21 mouse cellular contexts compared by ENCODE assay signal in the genomic region with DNA sequence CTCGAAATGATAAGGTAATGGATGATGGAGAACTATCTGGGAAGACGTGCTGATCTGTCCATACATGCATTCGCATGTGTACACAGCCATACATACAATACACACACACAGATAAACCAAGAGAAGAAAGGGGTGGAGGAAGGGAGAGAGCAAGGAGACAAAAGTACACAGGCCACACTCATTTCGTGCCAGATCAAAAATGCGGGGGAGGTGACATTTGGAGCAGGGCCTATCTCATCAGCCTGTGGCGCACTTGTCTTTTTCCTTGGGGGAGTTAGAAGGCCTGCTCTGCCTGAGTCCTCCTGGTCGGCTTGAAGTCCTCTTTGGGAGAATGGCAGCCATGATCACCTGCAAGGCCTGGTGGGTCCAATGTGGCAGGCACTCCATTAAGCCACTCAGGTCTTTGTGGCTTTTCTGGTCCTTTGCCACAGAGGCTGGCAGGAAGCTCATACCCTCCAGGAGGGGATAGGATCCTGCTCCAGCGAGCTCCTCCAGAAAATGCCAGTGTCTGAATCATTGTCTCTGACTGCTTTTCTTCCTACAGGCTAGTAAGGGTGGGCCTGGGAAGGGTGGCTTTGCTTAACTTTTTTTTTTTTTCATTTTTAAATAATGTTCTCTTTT.
DNase-seq lines count a peak whose midpoint lies in the region; ATAC-seq and TF ChIP-seq lines count a peak whose summit lies in the region.
"Had no signal": no experiment of that assay in that cellular context is flagged by ENCODE, and none has a peak within 500 bp of the region (broad histone marks: within the 10 kb centered on the region; RNA-seq: fewer than 3 reads in every experiment).

No protein-coding gene starts in this region.

- 0 out of 2 replicates have a peak, but pooled peaks cover 2% of the 10 kb centered on the region for H3K27me3 ChIP-seq in midbrain, postnatal 0 days (ENCODE audit: insufficient read depth, low read length)
- H3K27me3 ChIP-seq: heart, embryonic 12.5 days; intestine, embryonic 15.5 days had no signal

- WGBS in midbrain, postnatal 0 days: 81% methylated on average over 8 of the region's 8 CpGs

- no peak overlapping the region for H3K4me2 ChIP-seq in midbrain, postnatal 0 days (ENCODE audit: low read depth, low read length, poor library complexity, severe bottlenecking)
- H3K4me2 ChIP-seq: embryonic facial prominence, embryonic 13.5 days; forebrain, embryonic 12.5 days; heart, embryonic 12.5 days; hindbrain, embryonic 15.5 days; intestine, embryonic 15.5 days had no signal

- peak; percentile 57 to 74 for DNase-seq in cerebellum, postnatal 10 days
- DNase-seq in ovary, postnatal 36 days (ENCODE audit: low spot score): peak; percentile 9
- no peak for DNase-seq in ovary, postnatal 10 days (ENCODE audit: low spot score)
- peak; percentile 70 for DNase-seq in induced T-regulatory cell, adult 2 months (ENCODE audit: low read depth)
- no peak for DNase-seq in midbrain, postnatal 0 days (ENCODE audit: low spot score)
- DNase-seq: adrenal gland, postnatal 14 days; B cell, adult 2 months; cerebellum, adult 2 months; cerebellum, postnatal 36 days; forebrain, postnatal 0 days; gastrocnemius, adult 2 months; gastrocnemius, postnatal 25 days had no signal

- H3K36me3 ChIP-seq in midbrain, postnatal 0 days (ENCODE audit: insufficient read depth, low read length): no peaks in the 10 kb centered on the region
- H3K36me3 ChIP-seq: embryonic facial prominence, embryonic 13.5 days; forebrain, embryonic 12.5 days; G1E; heart, embryonic 12.5 days; hindbrain, embryonic 15.5 days; intestine, embryonic 15.5 days had no signal

- no peak overlapping the region for H3K9ac ChIP-seq in midbrain, postnatal 0 days (replicated peaks; ENCODE audit: low read length, poor library complexity, severe bottlenecking)
- H3K9ac ChIP-seq: forebrain, embryonic 12.5 days; forebrain, postnatal 0 days; heart, embryonic 12.5 days; hindbrain, embryonic 15.5 days; intestine, embryonic 15.5 days had no signal

- no peak for TF ChIP-seq CTCF in midbrain, postnatal 0 days (IDR thresholded peaks at IDR 0.05)

- H3K9me3 ChIP-seq in midbrain, postnatal 0 days (ENCODE audit: low read length): no peaks in the 10 kb centered on the region
- H3K9me3 ChIP-seq: embryonic facial prominence, embryonic 13.5 days; forebrain, embryonic 12.5 days; G1E; heart, embryonic 12.5 days; hindbrain, embryonic 15.5 days; intestine, embryonic 15.5 days had no signal

- H3K4me1 ChIP-seq in midbrain, postnatal 0 days (ENCODE audit: insufficient read depth, low read length): no peaks in the 10 kb centered on the region

- H3K4me3 ChIP-seq in midbrain, postnatal 0 days (ENCODE audit: low read depth, low read length): no peak overlapping the region
- H3K4me3 ChIP-seq: embryonic facial prominence, embryonic 13.5 days; forebrain, embryonic 12.5 days; gastrocnemius, adult 2 months; heart, embryonic 12.5 days; hindbrain, embryonic 15.5 days; intestine, embryonic 15.5 days had no signal

- no peak overlapping the region for H3K27ac ChIP-seq in midbrain, postnatal 0 days (ENCODE audit: low read depth, low read length)
- H3K27ac ChIP-seq: embryonic facial prominence, embryonic 13.5 days; forebrain, embryonic 12.5 days; gastrocnemius, adult 2 months; hindbrain, embryonic 15.5 days; intestine, embryonic 15.5 days had no signal

- ATAC-seq in cerebellum, adult (ENCODE audit: insufficient number of reproducible peaks, low FRiP score, low TSS enrichment): no peak
- peak; percentile 51; the same call in 1 of the 2 replicates for ATAC-seq in megakaryocyte-erythroid progenitor cell, adult 5-6 weeks (replicated peaks; ENCODE audit: low FRiP score, low TSS enrichment, poor library complexity, severe bottlenecking)
- ATAC-seq in midbrain, postnatal 0 days (ENCODE audit: low FRiP score): no peak
- no peak for ATAC-seq in frontal cortex, adult (ENCODE audit: low TSS enrichment)
- ATAC-seq: forebrain, postnatal 0 days had no signal

Comparison
In these comparisons a context has a peak if more than half of its experiments do, and no peak if none do; other contexts are left out.
1. DNase-seq: peak in cerebellum, postnatal 10 days (2 of 2), ovary, postnatal 36 days (single experiment) and induced T-regulatory cell, adult 2 months (single experiment); none in ovary, postnatal 10 days (single experiment) and midbrain, postnatal 0 days (single experiment).